Mouse (Mus musculus) testis, adult 2 months (tissue): ENCODE results near the gene Nlrc5. TPM values are rescaled to one million over a fixed set of nuclear protein-coding genes. Genes with fewer than 3 reads are reported as not detected.

ENCODE experiments used
- H3K27ac ChIP-seq: fragments of 200-500 bp; 2 replicates; pipeline ENCODE4 v1.5.1; 2012; ENCODE audit warnings: low read depth, low read length; ENCODE audit not compliant: control insufficient read depth, insufficient read depth
- H3K27me3 ChIP-seq: fragments of 200-500 bp; 2 replicates; pipeline ENCODE4 v1.6.1; 2012; ENCODE audit warnings: mild to moderate bottlenecking, low read length, moderate library complexity; ENCODE audit not compliant: control insufficient read depth, insufficient read depth
- H3K36me3 ChIP-seq: fragments of 200-500 bp; 2 replicates; pipeline ENCODE4 v1.6.1; 2012; ENCODE audit warnings: mild to moderate bottlenecking, low read length; ENCODE audit not compliant: control insufficient read depth, insufficient read depth
- H3K4me1 ChIP-seq: fragments of 200-500 bp; 2 replicates; pipeline ENCODE4 v1.6.1; 2012; ENCODE audit warnings: low read length; ENCODE audit not compliant: control insufficient read depth, insufficient read depth
- H3K4me3 ChIP-seq: fragments of 200-500 bp; 2 replicates; pipeline ENCODE4 v1.5.1; 2012; ENCODE audit warnings: low read depth, mild to moderate bottlenecking, low read length, moderate library complexity, mixed read lengths; ENCODE audit not compliant: control insufficient read depth
- CTCF ChIP-seq: fragments of 200-500 bp; IDR thresholded peaks from 2 replicates; pipeline ENCODE4 v1.5.1; 2012; ENCODE audit warnings: low read depth, mild to moderate bottlenecking, inconsistent platforms, low read length, moderate library complexity; ENCODE audit not compliant: control insufficient read depth, insufficient read depth, insufficient replicate concordance
- POLR2A ChIP-seq: fragments of 200-500 bp; IDR thresholded peaks from 2 replicates; pipeline ENCODE4 v1.6.1; 2012; ENCODE audit warnings: low read depth, mild to moderate bottlenecking, inconsistent platforms, low read length, moderate library complexity; ENCODE audit not compliant: control insufficient read depth
- polyA plus RNA-seq: library from polyadenylated mRNA; depleted of rRNA; stranded (reverse); fragments of >200 nt; gene quantifications from 2 replicates; pipeline ENCODE4 v1.2.3, GENCODE M21; 2012

Nlrc5 gene
- polyA plus RNA-seq, 1 experiment: 7.3 TPM

DNA sequence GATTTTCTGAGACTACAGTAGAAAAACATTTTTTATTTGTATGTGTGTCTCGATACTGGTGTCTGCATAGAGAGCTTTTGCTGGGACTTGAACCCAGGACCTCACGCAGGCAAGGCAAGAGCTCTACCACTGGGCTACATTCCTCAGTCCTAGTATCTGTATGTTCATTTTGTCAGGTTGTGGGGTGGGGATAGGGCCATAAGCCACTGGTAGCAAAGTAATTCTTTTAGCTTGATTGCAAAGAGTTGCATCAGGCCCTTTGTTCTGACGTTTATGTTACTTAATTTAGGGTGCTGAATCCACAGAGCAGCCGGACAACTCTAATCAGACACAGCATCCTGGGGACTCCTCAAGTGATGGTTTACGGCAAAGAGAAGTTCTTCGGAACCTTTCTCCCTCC lies 43.7 kb upstream of the Nlrc5 start:
- TF ChIP-seq POLR2A: no peak
- TF ChIP-seq CTCF: no peak
- H3K27ac ChIP-seq: no peak overlapping the region
- H3K36me3 ChIP-seq: peaks cover 5% of the 10 kb centered on the region
- peaks cover 4% of the 10 kb centered on the region for H3K4me1 ChIP-seq
- H3K4me3 ChIP-seq: no peak overlapping the region
- no peaks in the 10 kb centered on the region for H3K27me3 ChIP-seq

DNA sequence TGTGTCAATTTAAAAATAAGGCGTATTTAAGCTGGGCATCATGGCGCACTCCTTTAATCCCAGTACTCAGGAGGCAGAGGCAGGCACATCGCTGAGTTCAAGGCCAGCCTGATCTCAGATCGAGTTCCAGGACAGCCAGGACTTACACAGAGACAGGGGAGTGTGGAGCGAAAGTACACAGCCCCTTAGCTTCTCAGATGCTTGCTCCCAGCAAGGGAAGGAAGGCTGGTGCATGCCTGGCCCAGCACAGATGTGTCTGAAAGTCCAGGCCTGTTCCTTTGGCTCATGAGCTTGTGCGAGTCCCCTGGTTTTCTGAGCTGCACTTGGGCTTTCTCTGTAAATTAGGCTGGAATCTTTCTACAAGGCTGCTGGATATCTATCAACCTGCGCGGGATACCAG lies 43.2 kb upstream of the Nlrc5 start:
- no peaks in the 10 kb centered on the region for H3K27me3 ChIP-seq
- H3K27ac ChIP-seq: no peak overlapping the region
- TF ChIP-seq POLR2A: no peak
- no peak for TF ChIP-seq CTCF
- H3K4me3 ChIP-seq: no peak overlapping the region
- peaks cover 5% of the 10 kb centered on the region for H3K36me3 ChIP-seq
- peaks cover 4% of the 10 kb centered on the region for H3K4me1 ChIP-seq

DNA sequence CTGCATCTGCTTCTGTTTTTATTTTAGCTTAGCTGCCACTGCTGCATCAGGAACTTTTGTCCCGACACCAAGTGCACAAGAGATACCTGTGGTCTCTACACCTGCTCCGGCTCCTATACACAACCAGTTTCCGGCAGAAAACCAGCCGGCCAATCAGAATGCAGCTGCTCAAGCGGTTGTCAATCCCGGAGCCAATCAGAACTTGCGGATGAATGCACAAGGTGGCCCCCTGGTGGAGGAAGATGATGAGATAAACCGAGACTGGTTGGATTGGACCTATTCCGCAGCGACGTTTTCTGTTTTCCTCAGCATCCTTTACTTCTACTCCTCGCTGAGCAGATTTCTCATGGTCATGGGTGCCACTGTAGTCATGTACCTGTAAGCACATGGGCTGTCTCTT lies 42.0 kb upstream of the Nlrc5 start:
- H3K36me3 ChIP-seq: peaks cover 5% of the 10 kb centered on the region
- TF ChIP-seq POLR2A (no peak), CTCF (peak; percentile 23; the same call in 1 of the 2 replicates)
- H3K27me3 ChIP-seq: no peaks in the 10 kb centered on the region

DNA sequence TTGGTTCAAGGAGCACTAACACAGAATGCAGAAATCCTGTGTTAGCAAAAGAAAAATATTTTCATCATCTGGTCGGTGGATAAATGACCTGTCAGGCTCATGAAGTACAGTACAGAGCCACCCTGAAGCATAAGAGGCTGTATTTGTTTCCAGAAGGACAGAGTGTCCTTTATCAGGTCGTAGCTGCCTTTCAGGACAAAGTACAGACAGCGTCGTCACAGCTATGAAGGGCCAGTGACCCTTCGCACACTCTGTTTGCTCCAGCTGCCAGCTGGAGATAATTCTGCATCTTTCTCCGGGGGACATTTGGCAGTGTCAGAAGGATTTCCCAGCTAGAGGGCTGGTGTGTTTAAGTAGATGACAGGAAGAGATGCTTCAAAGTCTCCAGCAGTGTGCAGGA lies 41.5 kb upstream of the Nlrc5 start:
- H3K27ac ChIP-seq: no peak overlapping the region
- H3K4me1 ChIP-seq: peaks cover 2% of the 10 kb centered on the region
- H3K4me3 ChIP-seq: no peak overlapping the region
- TF ChIP-seq CTCF: no peak
- no peak for TF ChIP-seq POLR2A
- no peaks in the 10 kb centered on the region for H3K27me3 ChIP-seq
- H3K36me3 ChIP-seq: peaks cover 5% of the 10 kb centered on the region

More for the DNA sequence above, 42.0 kb upstream of the Nlrc5 start:
- H3K4me1 ChIP-seq: peaks cover 4% of the 10 kb centered on the region
- H3K27ac ChIP-seq: no peak overlapping the region
- H3K4me3 ChIP-seq: no peak overlapping the region

DNA sequence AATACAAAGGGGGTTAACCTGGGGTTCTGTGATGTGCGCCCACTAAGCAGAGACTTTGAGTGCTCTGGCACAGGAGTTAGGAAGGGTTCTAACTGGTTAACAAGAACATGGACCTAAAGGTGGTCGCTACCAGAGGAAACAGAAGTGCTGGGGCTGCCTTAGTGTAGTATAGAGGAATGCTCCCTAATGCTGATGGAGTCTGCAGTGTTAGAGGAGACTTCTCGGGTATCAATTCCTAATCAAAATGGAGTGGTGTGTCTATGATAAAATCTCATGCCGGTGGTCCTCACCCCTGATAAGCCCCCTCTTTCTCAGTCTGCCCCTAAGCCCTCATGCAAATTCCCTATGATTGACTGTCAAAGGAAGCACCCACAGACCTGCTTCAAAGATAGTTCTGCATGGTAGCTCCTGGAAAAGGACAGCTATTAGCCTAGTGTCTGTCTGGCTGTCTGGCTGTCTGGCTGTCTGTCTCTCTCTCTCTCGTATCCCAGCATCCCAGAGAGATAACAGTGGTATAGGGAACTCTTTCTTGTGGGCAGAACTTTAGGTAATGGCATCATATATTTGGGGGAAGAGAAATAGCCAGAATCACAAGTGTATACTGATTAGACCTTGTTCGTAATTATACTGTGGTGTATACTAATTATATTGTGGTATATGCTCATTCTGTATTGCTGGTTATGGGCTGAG lies 38.2 kb upstream of the Nlrc5 start:
- no peak overlapping the region for H3K27ac ChIP-seq
- H3K27me3 ChIP-seq: no peaks in the 10 kb centered on the region
- TF ChIP-seq POLR2A: no peak
- no peak for TF ChIP-seq CTCF
- H3K4me1 ChIP-seq: no peaks in the 10 kb centered on the region
- H3K36me3 ChIP-seq: peaks cover 3% of the 10 kb centered on the region
- H3K4me3 ChIP-seq: no peak overlapping the region

DNA sequence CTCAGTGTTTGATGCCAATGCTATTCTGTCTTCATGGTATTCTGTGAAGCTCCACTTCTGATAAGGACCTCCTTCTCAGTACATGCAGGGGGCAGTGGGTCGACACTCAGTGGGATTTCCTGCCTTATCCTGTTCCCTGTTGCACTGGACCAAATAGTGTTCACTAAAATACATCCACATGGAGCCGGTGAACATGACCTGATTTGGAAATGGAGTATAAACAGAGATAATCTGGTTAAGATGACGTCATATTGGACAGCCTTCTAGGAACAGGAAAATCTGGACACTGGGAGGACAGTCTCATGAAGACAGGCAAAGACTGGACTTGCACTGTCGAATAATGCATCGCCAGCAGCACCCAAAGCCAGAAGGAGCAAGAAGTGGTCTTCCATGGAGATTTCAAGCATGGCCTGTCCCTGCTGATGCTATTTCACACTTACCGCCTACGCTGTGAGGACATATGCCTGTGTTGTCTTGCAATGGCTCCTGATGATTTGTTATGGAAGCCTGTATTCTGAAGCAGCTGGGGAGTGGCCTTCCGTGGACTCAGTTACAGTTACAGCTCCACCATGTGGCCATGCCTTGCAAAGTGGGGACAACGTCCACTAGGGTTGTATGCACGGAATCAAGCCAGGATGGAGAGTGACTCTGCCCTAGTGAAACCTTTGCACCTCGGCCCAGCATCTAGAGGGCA lies 37.0 kb upstream of the Nlrc5 start:
- no peak overlapping the region for H3K27ac ChIP-seq
- TF ChIP-seq CTCF: peak; percentile 65; the same call in 1 of the 2 replicates
- TF ChIP-seq POLR2A: no peak
- H3K4me3 ChIP-seq: no peak overlapping the region
- H3K27me3 ChIP-seq: no peaks in the 10 kb centered on the region
- H3K4me1 ChIP-seq: no peaks in the 10 kb centered on the region
- peaks cover 2% of the 10 kb centered on the region for H3K36me3 ChIP-seq

DNA sequence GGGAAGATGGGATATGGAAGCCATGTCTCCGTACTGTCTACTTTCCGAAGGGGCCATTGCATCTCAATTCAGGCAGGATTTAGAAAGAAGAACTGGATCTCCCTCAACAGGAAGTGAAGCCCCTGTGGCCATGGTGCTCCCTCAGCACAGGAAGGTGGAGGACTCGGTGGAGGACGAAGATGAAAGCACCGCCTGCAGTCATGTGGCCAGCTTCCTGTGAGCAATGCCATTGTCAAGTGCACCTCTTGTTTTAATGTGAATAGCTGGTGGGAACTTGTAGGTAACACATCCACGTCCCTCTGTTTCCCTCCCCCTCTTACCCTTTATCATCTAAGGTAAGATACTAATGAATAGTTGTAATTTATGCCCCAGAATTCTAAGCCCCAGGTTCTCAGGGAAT lies 35.6 kb upstream of the Nlrc5 start:
- Histone ChIP-seq H3K4me1 (no peaks in the 10 kb centered on the region), H3K27ac (no peak overlapping the region), H3K27me3 (no peaks in the 10 kb centered on the region), H3K36me3 (peaks cover 1% of the 10 kb centered on the region), H3K4me3 (no peak overlapping the region)
- TF ChIP-seq CTCF: no peak
- no peak for TF ChIP-seq POLR2A
